Comparison of ENCODE assay signal across 9 mouse cellular contexts in genomic region chr2:77073930-77074329, GRCm38 (mm10).
DNase-seq lines count a peak whose midpoint lies in the region; ATAC-seq and TF ChIP-seq lines count a peak whose summit lies in the region.
"Had no signal": no experiment of that assay in that cellular context is flagged by ENCODE, and none has a peak within 500 bp of the region (broad histone marks: within the 10 kb centered on the region; RNA-seq: fewer than 3 reads in every experiment).

No protein-coding gene starts in this region.

- ATAC-seq in heart, postnatal 0 days (ENCODE audit: insufficient read depth, low read depth), result peak; percentile 30; the same call in 1 of the 2 replicates
- ATAC-seq in liver, embryonic 11.5 days (replicated peaks; ENCODE audit: low FRiP score), result no peak

- no peak for TF ChIP-seq EP300 in heart, postnatal 0 days (IDR thresholded peaks at IDR 0.05; ENCODE audit: low read depth)

- H3K27me3 ChIP-seq in heart, postnatal 0 days (ENCODE audit: control insufficient read depth, insufficient read depth, low read length), result no peaks in the 10 kb centered on the region
- H3K27me3 ChIP-seq in liver, embryonic 11.5 days (replicated peaks; ENCODE audit: control insufficient read depth, insufficient read depth, low read length), result no peaks in the 10 kb centered on the region
- H3K27me3 ChIP-seq: limb, embryonic 12.5 days had no signal

- 0 out of 2 replicates have a peak, but pooled peaks cover 7% of the 10 kb centered on the region for H3K4me1 ChIP-seq in heart, postnatal 0 days (ENCODE audit: control insufficient read depth, insufficient read depth)
- no peaks in the 10 kb centered on the region for H3K4me1 ChIP-seq in liver, embryonic 11.5 days (replicated peaks; ENCODE audit: control insufficient read depth, insufficient read depth, low read length)
- H3K4me1 ChIP-seq: limb, embryonic 12.5 days had no signal

- H3K9me3 ChIP-seq in heart, postnatal 0 days (replicated peaks; ENCODE audit: control insufficient read depth, low read length), result no peaks in the 10 kb centered on the region
- no peaks in the 10 kb centered on the region for H3K9me3 ChIP-seq in liver, embryonic 11.5 days (ENCODE audit: control insufficient read depth, low read length)
- H3K9me3 ChIP-seq: limb, embryonic 12.5 days had no signal

- no peak overlapping the region for H3K4me2 ChIP-seq in heart, postnatal 0 days (ENCODE audit: low read depth, low read length)
- no peak overlapping the region for H3K4me2 ChIP-seq in liver, embryonic 11.5 days
- H3K4me2 ChIP-seq: limb, embryonic 12.5 days had no signal

- H3K4me3 ChIP-seq in heart, postnatal 0 days (ENCODE audit: low read depth, low read length), result no peak overlapping the region
- no peak overlapping the region for H3K4me3 ChIP-seq in liver, embryonic 11.5 days (ENCODE audit: low read depth, low read length)
- H3K4me3 ChIP-seq: limb, embryonic 12.5 days had no signal

- no peak for DNase-seq in heart, postnatal 0 days (ENCODE audit: low spot score)
- no peak for DNase-seq in heart, postnatal 14 days
- peak; percentile 11 for DNase-seq in 3134 (ENCODE audit: extremely low read depth, insufficient read length, low spot score)
- peak; percentile 21 for DNase-seq in adrenal gland, postnatal 25 days
- DNase-seq in kidney, postnatal 10 days, result peak; percentile 17
- DNase-seq in liver, embryonic 11.5 days (ENCODE audit: low spot score), result no peak
- DNase-seq in yolk sac, embryonic 10.5 days (ENCODE audit: low spot score), result no peak
- no peak for DNase-seq in spleen, postnatal 14 days (ENCODE audit: low spot score in 2 of 2)

- 40% methylated on average over 5 of the region's 5 CpGs for WGBS in heart, postnatal 0 days
- WGBS in liver, embryonic 11.5 days, result 76% methylated on average over 5 of the region's 5 CpGs

- TF ChIP-seq CTCF in heart, postnatal 0 days (IDR thresholded peaks at IDR 0.05; ENCODE audit: low read depth), result no peak

- H3K27ac ChIP-seq in heart, postnatal 0 days (ENCODE audit: low read depth), result peak overlapping the region; percentile 19; the same call in 1 of the 2 replicates
- no peak overlapping the region for H3K27ac ChIP-seq in liver, embryonic 11.5 days (ENCODE audit: low read depth, low read length)
- H3K27ac ChIP-seq: limb, embryonic 12.5 days had no signal

- intact Hi-C loops in heart, postnatal 14 days (cut with DNase I), result no loop called here

- peaks cover 41% of the 10 kb centered on the region for H3K36me3 ChIP-seq in heart, postnatal 0 days (replicated peaks; ENCODE audit: control insufficient read depth, insufficient read depth, low read length)
- no peaks in the 10 kb centered on the region for H3K36me3 ChIP-seq in liver, embryonic 11.5 days (ENCODE audit: control insufficient read depth, insufficient read depth, low read length)
- H3K36me3 ChIP-seq: limb, embryonic 12.5 days had no signal

- no peak overlapping the region for H3K9ac ChIP-seq in heart, postnatal 0 days (replicated peaks; ENCODE audit: low read depth, low read length)
- no peak overlapping the region for H3K9ac ChIP-seq in liver, embryonic 11.5 days (ENCODE audit: low read depth, low read length)
- H3K9ac ChIP-seq: limb, embryonic 12.5 days had no signal

Comparison
In these comparisons a context has a peak if more than half of its experiments do, and no peak if none do; other contexts are left out.
1. DNase-seq: peak in 3134 (single experiment), adrenal gland, postnatal 25 days (single experiment) and kidney, postnatal 10 days (single experiment); none in heart, postnatal 0 days (single experiment), heart, postnatal 14 days (0 of 2), liver, embryonic 11.5 days (single experiment), yolk sac, embryonic 10.5 days (single experiment) and spleen, postnatal 14 days (0 of 2).